Mouse (Mus musculus) kidney, adult 2 months (tissue): ENCODE measurements around the gene Msn.

Source experiments
- CTCF ChIP-seq: fragments of 200-500 bp; conservative IDR thresholded peaks from 2 replicates; pipeline ENCODE4 v1.5.1; 2011; ENCODE audit warnings: low read depth, mild to moderate bottlenecking, control low read depth, low read length, moderate library complexity, mixed read lengths; ENCODE audit not compliant: insufficient read depth, insufficient read length
- POLR2A ChIP-seq: fragments of 200-500 bp; IDR thresholded peaks from one replicate; pipeline ENCODE4 v1.6.1; 2011; ENCODE audit warnings: low read depth, low read length, control low read depth

- TF ChIP-seq CTCF (no peak), POLR2A (no peak)
Observed at GRCm38 (mm10) chrX:96086259-96086658, 9.6 kb upstream of the Msn start.
